ENCODE assay signal across 11 mouse cellular contexts in genomic region chr15:84209517-84210412, GRCm38 (mm10). TPM values are rescaled to one million over a fixed set of nuclear protein-coding genes. Genes with fewer than 3 reads are reported as not detected.
DNase-seq lines count a peak whose midpoint lies in the region; ATAC-seq and TF ChIP-seq lines count a peak whose summit lies in the region.
"Had no signal": no experiment of that assay in that cellular context is flagged by ENCODE, and none has a peak within 500 bp of the region (broad histone marks: within the 10 kb centered on the region; RNA-seq: fewer than 3 reads in every experiment).

No protein-coding gene starts in this region.

- H3K9me3 ChIP-seq in intestine, embryonic 16.5 days (ENCODE audit: control insufficient read depth, low read length) = no peaks in the 10 kb centered on the region
- H3K9me3 ChIP-seq in intestine, postnatal 0 days (ENCODE audit: control insufficient read depth) = no peaks in the 10 kb centered on the region
- H3K9me3 ChIP-seq in forebrain, embryonic 15.5 days = no peaks in the 10 kb centered on the region
- H3K9me3 ChIP-seq in liver, embryonic 16.5 days (replicated peaks; ENCODE audit: control insufficient read depth, low read length) = no peaks in the 10 kb centered on the region

- DNase-seq in MEL-GATA-1-ER (ENCODE audit: extremely low read depth, low read depth) = peak; percentile 88
- no peak for DNase-seq in right cerebral cortex, postnatal 25 days
- DNase-seq in cerebellum, adult 11 months = no peak
- DNase-seq in adrenal gland, adult 2 months = no peak
- DNase-seq: adrenal gland, postnatal 14 days; gastrocnemius, postnatal 25 days; kidney, postnatal 4 days had no signal

- H3K4me2 ChIP-seq in intestine, embryonic 16.5 days (ENCODE audit: low read depth, low read length) = no peak overlapping the region
- H3K4me2 ChIP-seq in intestine, postnatal 0 days (replicated peaks; ENCODE audit: low read depth) = no peak overlapping the region
- H3K4me2 ChIP-seq in forebrain, embryonic 15.5 days (replicated peaks) = no peak overlapping the region
- H3K4me2 ChIP-seq in liver, embryonic 16.5 days (ENCODE audit: low read depth, low read length) = peak overlapping the region; percentile 40

- H3K27ac ChIP-seq in intestine, embryonic 16.5 days (ENCODE audit: low read length) = no peak overlapping the region
- no peak overlapping the region; the same call in 1 of the 2 replicates for H3K27ac ChIP-seq in intestine, postnatal 0 days (ENCODE audit: low read depth, low read length)
- peak overlapping the region; percentile 45 for H3K27ac ChIP-seq in forebrain, embryonic 15.5 days (replicated peaks)
- peak overlapping the region; percentile 80 for H3K27ac ChIP-seq in liver, embryonic 16.5 days (ENCODE audit: low read length)

- WGBS in intestine, embryonic 16.5 days = 85% methylated on average over 11 of the region's 11 CpGs
- 78% methylated on average over 11 of the region's 11 CpGs for WGBS in intestine, postnatal 0 days
- 81% methylated on average over 11 of the region's 11 CpGs for WGBS in forebrain, embryonic 15.5 days
- WGBS in liver, embryonic 16.5 days (ENCODE audit: insufficient replicate concordance) = 18% methylated on average over 11 of the region's 11 CpGs

- no peaks in the 10 kb centered on the region for H3K27me3 ChIP-seq in intestine, embryonic 16.5 days (replicated peaks; ENCODE audit: control insufficient read depth, insufficient read depth, low read length)
- H3K27me3 ChIP-seq in intestine, postnatal 0 days (replicated peaks; ENCODE audit: control insufficient read depth, insufficient read depth, low read length) = no peaks in the 10 kb centered on the region
- no peaks in the 10 kb centered on the region for H3K27me3 ChIP-seq in forebrain, embryonic 15.5 days
- H3K27me3 ChIP-seq in liver, embryonic 16.5 days (ENCODE audit: control insufficient read depth, insufficient read depth, low read depth, low read length) = no peaks in the 10 kb centered on the region

- H3K9ac ChIP-seq in intestine, embryonic 16.5 days (ENCODE audit: low read depth, low read length) = no peak overlapping the region
- no peak overlapping the region for H3K9ac ChIP-seq in intestine, postnatal 0 days (ENCODE audit: low read depth, low read length)
- H3K9ac ChIP-seq in forebrain, embryonic 15.5 days (replicated peaks) = no peak overlapping the region
- peak overlapping the region; percentile 40 for H3K9ac ChIP-seq in liver, embryonic 16.5 days (ENCODE audit: low read depth, low read length)

- peaks cover 24% of the 10 kb centered on the region for H3K36me3 ChIP-seq in intestine, embryonic 16.5 days (ENCODE audit: control insufficient read depth, insufficient read depth, low read length)
- H3K36me3 ChIP-seq in intestine, postnatal 0 days (ENCODE audit: control insufficient read depth, insufficient read depth) = peaks cover 77% of the 10 kb centered on the region
- H3K36me3 ChIP-seq in forebrain, embryonic 15.5 days = peaks cover 59% of the 10 kb centered on the region
- peaks cover 24% of the 10 kb centered on the region for H3K36me3 ChIP-seq in liver, embryonic 16.5 days (ENCODE audit: control insufficient read depth, insufficient read depth)

- peak; percentile 36 for ATAC-seq in intestine, embryonic 16.5 days
- ATAC-seq in intestine, postnatal 0 days = no peak
- no peak for ATAC-seq in forebrain, embryonic 15.5 days (replicated peaks)
- peak; percentile 91 for ATAC-seq in liver, embryonic 16.5 days (ENCODE audit: low read depth)

- H3K4me1 ChIP-seq in intestine, embryonic 16.5 days (ENCODE audit: control insufficient read depth, insufficient read depth, low read length) = 0 out of 2 replicates have a peak, but pooled peaks cover 2% of the 10 kb centered on the region
- no peaks in the 10 kb centered on the region for H3K4me1 ChIP-seq in intestine, postnatal 0 days (replicated peaks; ENCODE audit: control insufficient read depth, insufficient read depth, low read length)
- H3K4me1 ChIP-seq in forebrain, embryonic 15.5 days = peaks cover 7% of the 10 kb centered on the region
- H3K4me1 ChIP-seq in liver, embryonic 16.5 days (ENCODE audit: control insufficient read depth, low read depth, low read length) = peaks cover 36% of the 10 kb centered on the region

- no peak for TF ChIP-seq CTCF in intestine, postnatal 0 days (IDR thresholded peaks at IDR 0.05; ENCODE audit: low read depth)

- no peak overlapping the region for H3K4me3 ChIP-seq in intestine, embryonic 16.5 days (ENCODE audit: low read length)
- no peak overlapping the region for H3K4me3 ChIP-seq in intestine, postnatal 0 days (ENCODE audit: low read depth, low read length)
- no peak overlapping the region for H3K4me3 ChIP-seq in forebrain, embryonic 15.5 days
- 0 out of 2 replicates have a peak overlapping the region, but pooled peaks have one; percentile 4 for H3K4me3 ChIP-seq in liver, embryonic 16.5 days (ENCODE audit: low read depth, low read length)

RNA-seq across cellular contexts. Expression of gene Samm50, which starts 17.7 kb away (rescaled TPM):
- polyA plus RNA-seq in intestine, embryonic 16.5 days (2015; fragmentation: Nextera tagmentation; extraction: Ambion mirVana) = 152 and 165 TPM in 2 replicates
- 104 and 110 TPM in 2 replicates for polyA plus RNA-seq in intestine, postnatal 0 days (2015; fragmentation: Nextera tagmentation; extraction: Ambion mirVana)
- 83.1 and 89.2 TPM in 2 replicates for polyA plus RNA-seq in forebrain, embryonic 15.5 days (2015; fragmentation: Nextera tagmentation; extraction: Ambion mirVana)
- 64.5 and 68.0 TPM in 2 replicates for polyA plus RNA-seq in liver, embryonic 16.5 days (2015; fragmentation: Nextera tagmentation; extraction: Ambion mirVana)
- 100 to 1,000 TPM; 115 to 159 TPM for total RNA-seq in adrenal gland, adult 2 months (2021)
- 11.3 and 15.8 TPM in 2 replicates for polyA plus RNA-seq in adrenal gland, adult 2 months (2012; rRNA removed)

RNA-seq across cellular contexts. Expression of gene Parvb, which starts 22.1 kb away (rescaled TPM):
- 2.5 TPM in 2 replicates for polyA plus RNA-seq in intestine, embryonic 16.5 days (2015; fragmentation: Nextera tagmentation; extraction: Ambion mirVana)
- polyA plus RNA-seq in intestine, postnatal 0 days (2015; fragmentation: Nextera tagmentation; extraction: Ambion mirVana) = 2.6 and 2.8 TPM in 2 replicates
- polyA plus RNA-seq in forebrain, embryonic 15.5 days (2015; fragmentation: Nextera tagmentation; extraction: Ambion mirVana) = 2.8 and 3.8 TPM in 2 replicates
- 6.1 and 6.5 TPM in 2 replicates for polyA plus RNA-seq in liver, embryonic 16.5 days (2015; fragmentation: Nextera tagmentation; extraction: Ambion mirVana)
- total RNA-seq in adrenal gland, adult 2 months (2021) = 10 to 100 TPM; 17.5 to 19.2 TPM
- 8.3 and 9.4 TPM in 2 replicates for polyA plus RNA-seq in adrenal gland, adult 2 months (2012; rRNA removed)

RNA-seq across cellular contexts. Expression of gene Pnpla3, which starts 42.1 kb away (rescaled TPM):
- polyA plus RNA-seq in intestine, embryonic 16.5 days (2015; fragmentation: Nextera tagmentation; extraction: Ambion mirVana) = 0.95 and 1.2 TPM in 2 replicates
- 0.59 and 0.65 TPM in 2 replicates for polyA plus RNA-seq in intestine, postnatal 0 days (2015; fragmentation: Nextera tagmentation; extraction: Ambion mirVana)
- 3.4 and 4.0 TPM in 2 replicates for polyA plus RNA-seq in forebrain, embryonic 15.5 days (2015; fragmentation: Nextera tagmentation; extraction: Ambion mirVana)
- 2.4 and 2.7 TPM in 2 replicates for polyA plus RNA-seq in liver, embryonic 16.5 days (2015; fragmentation: Nextera tagmentation; extraction: Ambion mirVana)
- total RNA-seq in adrenal gland, adult 2 months (2021) = 10 to 100 TPM; 46.4 to 65.3 TPM
- polyA plus RNA-seq in adrenal gland, adult 2 months (2012; rRNA removed) = 178 and 239 TPM in 2 replicates

Comparison
In these comparisons a context has a peak if more than half of its experiments do, and no peak if none do; other contexts are left out.
1. ATAC-seq: peak in intestine, embryonic 16.5 days (single experiment) and liver, embryonic 16.5 days (single experiment); none in intestine, postnatal 0 days (single experiment) and forebrain, embryonic 15.5 days (single experiment).
2. H3K27ac ChIP-seq: peak in forebrain, embryonic 15.5 days (single experiment) and liver, embryonic 16.5 days (single experiment); none in intestine, embryonic 16.5 days (single experiment) and intestine, postnatal 0 days (single experiment).
3. RNA of gene Pnpla3, which starts 42.1 kb away (polyA plus RNA-seq): 178 to 239 TPM in adrenal gland, adult 2 months; 3.4 to 4.0 TPM in forebrain, embryonic 15.5 days, 2.4 to 2.7 TPM in liver, embryonic 16.5 days, 0.95 to 1.2 TPM in intestine, embryonic 16.5 days and 0.59 to 0.65 TPM in intestine, postnatal 0 days; every median in the first group is over 10 times any median in the second.